Mouse (Mus musculus) bone marrow, adult 2 months (tissue): ENCODE data around the gene Ppp1r14c.

Experiments
- CTCF ChIP-seq: fragments of 200-500 bp; IDR thresholded peaks from 2 replicates; pipeline ENCODE4 v1.5.1; 2011; ENCODE audit warnings: low read length, control low read depth; ENCODE audit not compliant: control insufficient read depth, insufficient read depth
- POLR2A ChIP-seq: fragments of 200-500 bp; IDR thresholded peaks from 2 replicates; pipeline ENCODE4 v1.6.1; 2011; ENCODE audit warnings: low read depth, mild to moderate bottlenecking, control low read depth, low read length, borderline replicate concordance; ENCODE audit not compliant: control insufficient read depth

DNA sequence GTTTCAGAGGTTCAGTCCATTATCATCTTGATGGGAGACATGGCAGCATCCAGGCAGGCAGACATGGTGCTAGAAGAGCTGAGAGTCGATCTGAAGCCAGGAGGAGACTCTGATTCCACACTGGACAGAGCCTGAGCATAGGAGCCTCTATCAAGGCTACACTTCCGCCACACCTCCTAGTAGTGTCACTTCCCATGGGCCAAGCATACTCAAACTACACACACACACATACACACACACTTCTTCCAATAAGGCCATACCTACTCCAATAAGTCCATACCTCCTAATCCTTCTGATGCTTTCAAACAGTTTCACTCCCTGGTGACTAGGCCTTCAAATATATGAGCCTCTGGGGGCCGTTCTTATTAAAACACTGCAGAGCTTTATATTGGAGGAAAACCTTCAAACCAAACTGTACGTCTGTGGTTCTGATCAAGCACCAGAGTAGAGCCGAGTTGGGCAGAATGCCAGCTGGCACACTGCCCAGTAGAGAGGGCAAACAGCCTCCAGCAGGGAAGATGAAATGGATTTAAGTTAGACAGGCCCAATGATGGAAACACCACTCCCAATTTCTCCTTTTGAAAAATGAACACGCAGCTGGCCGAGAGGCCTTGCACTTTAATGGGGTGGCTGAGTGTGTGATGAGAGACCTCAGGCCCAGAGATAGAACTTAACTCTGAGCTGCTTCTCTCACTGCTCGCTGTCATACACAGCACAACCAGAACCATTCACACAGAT is 141.8 kb downstream of the Ppp1r14c start:
- no peak for TF ChIP-seq CTCF
- TF ChIP-seq POLR2A, result no peak
